Mouse (Mus musculus) right cerebral cortex, postnatal 4 days (tissue): ENCODE data around the gene Pigm.

Source experiments
- DNase-seq: peaks from one replicate; pipeline ENCODE4 v3.0.0-alpha.2; 2022

Pigm gene

DNA sequence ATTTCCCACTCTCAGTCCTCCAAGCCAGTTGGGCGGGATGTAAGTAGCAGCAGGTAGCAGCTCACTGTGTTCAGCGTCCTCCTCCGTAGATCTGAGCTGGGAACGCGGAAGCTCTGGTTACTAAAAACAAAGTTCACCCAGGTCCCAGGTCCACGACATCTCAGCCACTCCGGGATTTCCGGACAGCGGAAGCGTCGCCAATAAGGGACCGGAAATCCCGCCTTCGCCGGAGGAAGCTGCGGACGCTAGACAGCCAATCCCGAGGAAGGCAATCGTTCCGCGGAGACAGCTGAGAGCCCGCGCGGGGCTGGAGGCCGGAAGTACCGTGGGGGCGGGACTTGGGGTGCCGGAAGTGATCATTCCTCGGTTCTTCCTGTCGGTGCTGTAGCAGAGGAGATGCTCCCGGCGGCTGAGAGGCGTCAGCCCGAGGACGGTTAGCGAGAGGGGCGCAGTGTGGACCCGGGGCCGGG lies at the start of gene Pigm:
TSS of gene Pigm (plus strand) at position 349 of the 470 bp plus-strand sequence.
- peak; percentile 96 for DNase-seq

DNA sequence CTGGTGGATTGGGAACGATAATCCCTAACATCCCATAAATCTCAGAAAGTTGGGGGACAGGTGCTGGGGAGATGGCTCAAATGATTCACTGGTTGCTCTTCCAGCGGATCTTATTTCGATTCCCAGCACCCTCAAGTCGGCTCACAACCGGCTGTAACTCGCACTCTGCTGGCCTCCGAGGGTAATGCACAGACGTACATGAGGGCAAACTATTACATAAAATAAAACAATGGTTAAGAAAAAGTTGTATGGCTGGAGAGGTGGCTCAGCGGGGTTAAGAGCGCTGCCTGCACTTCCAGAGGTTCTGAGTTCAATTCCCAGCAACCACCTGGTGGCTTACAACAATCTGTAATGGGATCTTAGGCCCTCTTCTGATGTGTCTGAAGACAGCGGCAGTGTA lies 49.7 kb upstream of the Pigm start:
- DNase-seq, result no peak

DNA sequence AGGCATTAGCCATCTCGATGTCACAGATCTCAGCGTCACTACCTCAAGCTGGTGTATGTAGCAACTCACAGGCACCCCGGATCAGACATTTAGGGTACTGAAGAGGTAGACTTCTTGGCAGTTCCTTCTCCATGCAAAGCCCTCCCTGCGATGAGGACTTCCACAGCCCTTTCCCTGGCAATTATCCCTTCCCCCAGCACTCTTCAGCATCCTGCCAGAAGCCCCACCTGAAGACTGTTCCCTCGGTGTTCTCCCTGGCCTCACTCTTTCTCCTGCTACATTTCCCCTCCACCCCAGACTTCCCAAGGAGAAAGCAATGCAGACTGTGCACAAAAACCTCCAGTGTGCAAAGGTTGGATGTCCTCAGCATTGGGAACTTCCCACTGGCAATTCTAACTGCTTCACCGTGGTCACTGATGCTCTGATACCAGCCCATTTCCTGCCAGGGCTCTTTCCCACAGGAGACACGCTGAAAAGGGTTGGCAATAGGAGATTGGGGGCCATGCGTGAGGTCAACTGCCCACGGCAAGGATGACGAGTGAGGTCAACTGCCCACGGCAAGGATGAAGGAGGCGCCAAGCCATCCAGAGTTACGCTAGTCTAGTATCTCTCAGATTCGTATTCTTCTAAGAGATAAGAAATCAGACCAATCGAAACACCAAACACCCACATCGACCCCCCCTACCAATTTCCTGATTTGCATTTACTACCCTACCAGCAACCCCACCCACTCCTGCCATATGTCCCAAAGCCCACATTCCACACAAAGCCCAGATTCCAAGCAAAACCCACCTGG lies 48.9 kb upstream of the Pigm start:
- no peak for DNase-seq

DNA sequence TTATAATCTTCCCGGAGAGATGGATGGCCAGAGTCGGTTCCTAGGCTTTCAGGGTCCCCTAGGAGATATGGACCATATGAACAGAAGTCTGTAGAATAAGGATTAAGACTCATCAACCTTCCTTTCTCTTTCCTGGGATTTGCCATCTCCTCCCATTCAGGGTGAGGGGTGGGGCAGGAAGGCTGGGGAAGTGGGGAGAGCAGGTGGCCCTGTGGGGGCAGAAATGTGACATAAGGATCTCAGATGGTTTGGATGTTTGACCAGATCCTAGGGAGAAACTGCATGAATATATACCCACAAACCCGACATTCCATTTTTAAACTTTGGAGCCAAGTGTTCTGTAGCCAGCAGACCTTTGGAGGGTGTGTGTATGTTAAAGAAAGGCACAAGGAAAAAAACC lies 48.3 kb upstream of the Pigm start:
- DNase-seq, result no peak

DNA sequence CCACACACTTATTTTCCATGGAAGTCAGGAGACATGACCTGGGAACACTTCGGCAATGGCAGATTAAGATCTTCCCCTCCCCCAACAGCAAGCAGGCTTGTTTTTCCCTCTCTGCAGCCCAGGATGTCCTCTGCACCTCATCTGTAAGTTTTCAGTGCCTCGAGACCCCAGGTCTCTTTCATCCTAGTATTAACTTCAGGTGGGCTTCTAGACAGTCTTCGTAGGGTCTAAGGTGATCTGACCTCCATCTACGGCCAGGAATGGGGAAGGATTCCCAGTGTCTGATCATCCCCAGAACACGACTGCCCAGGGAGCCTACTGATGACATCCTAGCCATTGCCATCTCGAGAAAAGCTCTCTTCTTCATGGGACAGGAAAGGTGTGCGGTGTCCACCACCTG lies 47.9 kb upstream of the Pigm start:
- DNase-seq, result no peak

DNA sequence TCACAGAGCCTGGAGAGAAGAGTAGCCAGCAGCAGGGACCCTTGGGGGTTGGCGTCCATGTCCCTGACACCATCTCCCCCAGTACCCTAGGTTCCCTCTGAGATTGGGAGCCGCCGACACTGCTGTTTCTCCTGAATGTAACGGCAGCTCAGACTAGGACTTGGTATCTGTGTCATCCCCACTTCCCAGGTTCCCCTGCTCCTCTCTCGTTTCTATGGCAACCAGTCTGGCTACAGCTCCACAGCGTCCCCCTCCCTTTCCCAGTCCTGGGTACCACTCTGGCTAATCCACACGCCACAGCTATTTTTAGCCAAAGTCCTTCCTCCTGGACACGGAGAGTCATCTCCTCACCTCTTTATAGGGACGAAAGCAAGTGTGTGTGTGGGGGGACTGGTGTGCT lies 47.2 kb upstream of the Pigm start, which contains the start of gene Kcnj9:
TSS of gene Kcnj9 (minus strand) at position 188 of the 400 bp plus-strand sequence.
- DNase-seq, result peak; percentile 63

DNA sequence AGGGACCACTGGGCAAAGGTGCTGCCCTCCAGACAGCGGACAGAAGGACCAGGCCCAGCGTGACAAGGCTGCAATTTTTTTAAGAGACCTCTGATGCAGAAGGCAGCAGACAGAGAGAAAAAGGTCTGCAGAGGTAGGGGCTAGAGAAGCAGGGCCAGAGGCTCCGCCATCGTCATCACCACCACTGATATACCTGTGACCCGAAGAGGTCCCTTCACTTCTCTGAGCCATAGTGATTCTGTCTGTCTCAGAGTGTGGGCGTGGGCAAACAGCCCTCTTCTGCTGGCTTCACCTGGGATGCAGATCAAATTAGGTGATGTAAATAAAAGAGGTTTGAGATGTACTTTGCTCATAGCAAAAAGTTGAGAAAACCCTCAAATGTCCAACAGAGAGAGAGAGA lies 46.7 kb upstream of the Pigm start:
- DNase-seq, result no peak

DNA sequence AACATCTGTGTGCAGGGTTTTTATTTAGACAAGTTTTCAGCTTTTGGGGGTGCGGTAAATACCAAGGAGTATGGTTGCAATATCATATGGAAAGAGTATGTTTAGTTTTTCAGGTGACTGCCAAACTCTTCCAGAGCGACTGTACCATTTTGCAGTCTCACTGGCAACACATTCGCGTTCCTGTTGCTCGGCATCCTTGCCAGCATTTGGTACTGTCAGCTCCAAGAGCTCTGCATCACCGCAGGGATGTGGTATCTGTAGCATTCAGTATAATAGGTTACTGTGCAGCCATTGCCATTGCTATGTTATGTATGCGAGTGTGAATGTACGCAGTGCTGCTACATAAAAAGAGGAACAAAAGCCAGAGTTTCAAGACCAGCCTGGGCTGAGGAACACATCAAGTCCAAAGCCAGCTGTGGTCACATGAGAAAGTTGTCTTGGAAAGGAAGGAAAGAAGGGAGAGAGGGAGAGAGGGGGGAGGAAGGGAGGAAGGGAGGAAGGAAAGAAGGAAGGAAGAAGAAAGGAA lies 44.9 kb upstream of the Pigm start:
- DNase-seq, result no peak

DNA sequence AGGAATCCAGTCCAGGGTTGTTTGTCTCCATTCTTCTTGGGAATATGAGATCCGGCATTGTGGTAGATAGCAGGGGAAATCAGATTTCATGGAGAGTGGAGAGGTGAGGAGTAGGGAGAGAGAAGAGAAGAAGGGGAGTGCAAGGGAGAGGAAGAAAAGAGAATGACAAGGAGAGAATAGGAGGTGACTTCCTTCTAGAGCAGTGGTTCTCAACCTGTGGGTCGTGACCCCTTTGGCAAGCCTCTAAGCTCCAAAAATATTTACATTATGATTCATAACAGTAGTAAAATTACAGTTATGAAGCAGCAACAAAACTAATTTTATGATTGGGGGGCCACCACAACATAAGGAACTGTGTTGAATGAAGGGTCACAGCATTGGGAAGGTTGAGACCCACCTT lies 43.4 kb upstream of the Pigm start:
- DNase-seq, result no peak

DNA sequence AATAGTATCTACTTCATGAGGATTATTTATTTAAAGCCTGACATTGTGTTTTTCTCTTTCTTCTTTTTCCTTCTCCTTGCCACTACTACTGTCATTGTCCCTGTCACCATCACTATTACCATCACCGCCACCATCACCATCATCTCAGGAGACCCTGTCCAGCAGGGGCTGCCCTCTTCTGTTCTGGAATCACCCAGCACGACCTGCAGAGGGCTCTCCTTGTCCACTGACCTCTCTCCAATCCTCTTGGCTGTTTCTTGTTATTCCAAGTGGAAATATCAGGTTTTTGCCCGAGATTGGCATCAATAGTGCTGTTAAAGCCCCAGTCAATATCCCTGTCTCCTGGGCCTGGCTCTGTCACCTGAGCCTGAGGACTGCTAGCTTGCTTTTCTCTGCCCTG lies 42.8 kb upstream of the Pigm start:
- DNase-seq, result no peak

DNA sequence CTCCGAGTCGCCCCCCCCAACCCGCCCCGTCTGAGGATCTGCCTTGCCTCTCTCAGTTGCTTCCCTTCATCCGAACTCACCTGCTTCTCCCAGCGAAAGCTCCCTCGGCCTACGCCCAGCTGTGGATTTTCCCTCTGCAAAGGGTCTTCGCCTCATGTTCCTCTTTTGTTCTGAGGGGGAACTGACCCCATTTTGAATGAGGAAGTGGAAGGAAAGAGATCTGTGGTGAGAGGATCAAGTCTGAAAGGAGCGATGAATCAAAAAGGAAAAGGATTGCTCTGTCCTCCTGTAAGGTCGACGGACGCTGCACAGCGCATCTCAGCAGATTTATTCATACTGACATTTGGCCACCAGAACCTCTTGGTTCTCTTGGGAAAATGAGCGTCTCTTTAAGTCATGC lies 40.5 kb upstream of the Pigm start:
- DNase-seq, result no peak

DNA sequence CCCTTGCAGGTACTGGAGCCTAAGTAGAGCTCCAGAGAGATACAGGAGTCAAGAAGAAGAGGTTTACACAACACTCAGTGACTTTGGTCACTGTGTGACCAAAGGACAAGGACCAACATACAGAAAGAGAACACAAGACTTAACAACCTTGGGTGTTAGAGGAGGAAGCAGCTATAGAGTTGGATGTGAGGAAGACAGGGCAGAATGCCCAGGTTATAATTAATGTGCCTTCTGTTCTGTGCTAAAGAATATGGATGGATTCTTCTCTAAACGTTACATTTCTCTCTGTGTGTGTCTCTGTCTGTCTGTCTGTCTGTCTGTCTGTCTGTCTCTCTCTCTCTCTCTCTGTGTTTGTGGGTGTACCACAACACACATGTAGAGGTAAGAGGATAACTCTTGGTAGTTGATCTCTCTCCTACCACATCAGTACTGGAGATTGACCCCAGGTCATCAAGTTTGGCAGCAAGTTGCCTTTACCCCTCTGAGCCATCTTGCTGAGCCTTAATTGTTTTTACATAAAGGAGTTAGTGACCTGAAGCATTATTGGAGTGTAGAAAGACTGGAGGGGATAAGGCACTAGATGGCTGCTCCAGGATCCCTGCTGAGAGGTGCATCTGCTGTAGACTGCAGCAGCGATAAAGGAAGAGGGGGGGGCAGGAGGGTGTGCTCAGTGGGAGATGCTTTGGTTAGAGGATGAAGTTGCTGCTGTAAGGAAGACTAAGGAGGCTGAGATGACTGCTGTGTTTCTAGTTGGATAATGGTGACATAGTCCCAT lies 38.7 kb upstream of the Pigm start:
- DNase-seq, result no peak

DNA sequence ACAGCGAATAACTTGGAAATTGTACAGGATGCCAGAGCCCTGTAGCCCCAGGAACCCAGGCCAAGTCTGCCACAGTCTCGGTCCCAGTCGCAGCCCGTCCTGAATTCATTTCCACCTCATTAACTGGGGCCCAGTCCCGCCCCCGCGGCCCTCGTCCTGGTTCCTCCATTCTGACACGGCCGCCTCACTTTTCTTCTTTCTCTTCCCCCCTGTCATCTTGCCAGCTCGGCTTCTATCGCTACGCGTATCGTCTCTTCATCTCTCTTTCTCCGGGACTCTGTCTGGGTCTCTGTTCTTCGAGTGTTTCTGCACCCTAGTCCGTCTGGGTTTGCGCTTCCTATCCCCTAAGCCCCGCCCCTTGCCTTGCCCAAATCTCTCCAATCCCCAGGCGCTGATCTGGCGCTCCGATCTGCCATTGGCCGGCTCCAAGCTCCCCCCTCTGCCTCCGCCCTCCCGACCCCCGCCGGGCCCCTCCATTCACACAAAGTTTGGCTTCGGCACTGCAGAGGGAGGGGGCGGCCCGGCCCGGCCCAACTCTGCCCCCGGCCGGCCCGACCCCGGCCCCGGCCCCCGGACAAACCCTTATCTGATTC lies 35.5 kb upstream of the Pigm start, which contains the start of gene Kcnj10:
TSS of gene Kcnj10 (plus strand) at position 482 of the 593 bp plus-strand sequence.
- peak; percentile 78 for DNase-seq

DNA sequence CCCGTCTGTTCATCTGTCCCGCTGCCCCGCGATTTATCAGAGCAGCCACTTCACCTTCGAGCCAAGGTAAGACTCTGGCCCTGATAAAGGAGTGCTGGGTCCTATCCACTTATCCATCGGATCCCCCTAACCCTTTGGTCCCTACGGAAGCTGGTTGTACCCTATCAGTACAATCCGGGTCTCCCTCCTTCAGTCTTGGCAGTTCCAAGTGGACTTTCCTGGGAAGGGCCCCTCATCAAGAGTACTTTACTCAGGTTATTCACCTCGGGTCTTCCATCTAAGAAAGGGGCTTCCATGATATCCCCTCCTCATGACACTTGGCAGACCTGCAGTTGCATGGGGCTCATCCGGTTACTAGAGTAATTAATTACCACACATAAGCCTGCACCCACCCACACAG lies 35.0 kb upstream of the Pigm start:
- DNase-seq, result no peak

DNA sequence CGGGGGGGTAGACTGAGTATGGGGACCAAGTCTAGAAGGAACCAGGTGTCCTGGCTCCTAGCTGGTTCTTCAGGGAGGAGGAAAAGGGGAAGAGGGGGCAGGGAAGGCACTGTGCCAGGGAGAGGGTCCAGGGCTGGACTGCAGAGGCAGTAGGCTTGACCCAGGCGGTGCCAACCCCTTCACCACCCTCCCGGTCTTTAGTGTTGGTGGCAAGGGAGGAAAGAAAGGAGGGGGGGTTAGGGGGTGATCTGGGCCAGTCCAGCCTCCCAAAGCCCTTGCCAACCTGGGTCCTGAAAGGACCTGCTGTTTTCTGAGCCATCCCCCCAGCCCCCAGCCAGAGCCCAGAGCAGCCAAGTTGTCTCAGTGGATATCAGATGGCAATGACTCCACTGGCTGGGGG lies 33.6 kb upstream of the Pigm start:
- peak; percentile 69 for DNase-seq

DNA sequence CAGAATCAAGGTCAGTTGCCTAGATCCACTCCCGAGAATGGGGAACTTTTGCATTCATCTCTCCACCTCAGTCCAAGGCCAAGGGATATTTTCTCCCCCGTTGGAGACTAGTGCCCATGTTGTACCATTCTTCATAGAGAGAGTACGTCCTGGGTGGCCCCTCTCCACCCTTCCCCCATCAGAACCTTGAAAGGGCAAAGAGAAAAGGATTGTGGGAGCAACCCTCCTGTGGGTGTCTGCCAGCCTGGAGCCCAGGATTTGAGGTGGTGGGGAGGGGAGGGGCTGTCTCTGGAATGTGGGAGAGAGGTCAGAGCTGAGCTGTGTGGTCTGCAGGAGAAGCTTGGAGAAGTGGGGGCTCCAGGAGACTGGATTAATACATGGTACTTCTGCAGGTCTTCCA lies 32.4 kb upstream of the Pigm start:
- no peak for DNase-seq

DNA sequence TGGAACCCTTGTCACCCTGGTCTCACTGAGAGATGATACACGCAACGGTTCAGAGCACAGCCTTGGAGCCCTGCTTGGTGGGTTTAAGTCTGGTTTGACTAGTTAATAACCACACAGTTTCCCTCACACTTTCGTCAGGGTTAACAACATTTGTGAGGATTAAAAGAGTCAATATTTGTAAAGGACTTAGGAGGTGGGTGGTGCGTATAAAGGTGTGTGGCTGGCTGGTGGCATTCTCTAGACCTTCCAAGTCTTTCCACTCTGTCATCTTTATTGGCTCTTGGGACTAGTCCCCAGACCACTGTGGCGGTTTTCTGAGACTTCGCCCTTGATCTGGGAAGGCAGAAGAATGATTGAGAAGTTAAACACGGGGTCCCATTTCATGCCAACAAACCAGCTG lies 31.5 kb upstream of the Pigm start:
- no peak for DNase-seq

DNA sequence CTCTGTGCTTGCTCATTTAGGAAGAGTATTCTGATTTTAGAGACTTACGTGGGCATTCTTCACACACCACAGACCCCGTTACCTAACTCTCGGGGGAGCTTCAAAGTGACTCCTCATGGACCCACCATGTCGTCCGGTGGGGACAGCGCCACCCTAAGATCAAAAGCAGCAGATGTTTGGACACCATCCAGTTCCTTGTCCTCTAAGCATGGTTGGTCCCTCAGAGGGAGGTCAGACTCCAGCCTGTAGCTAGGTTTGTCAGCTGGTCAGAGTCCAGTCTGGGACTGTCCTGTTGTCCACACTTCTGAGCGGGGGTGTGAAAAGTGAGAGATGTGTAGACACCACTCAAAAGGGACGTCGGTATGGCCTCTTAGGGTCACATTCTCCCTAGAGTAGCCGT lies 29.6 kb upstream of the Pigm start:
- no peak for DNase-seq

DNA sequence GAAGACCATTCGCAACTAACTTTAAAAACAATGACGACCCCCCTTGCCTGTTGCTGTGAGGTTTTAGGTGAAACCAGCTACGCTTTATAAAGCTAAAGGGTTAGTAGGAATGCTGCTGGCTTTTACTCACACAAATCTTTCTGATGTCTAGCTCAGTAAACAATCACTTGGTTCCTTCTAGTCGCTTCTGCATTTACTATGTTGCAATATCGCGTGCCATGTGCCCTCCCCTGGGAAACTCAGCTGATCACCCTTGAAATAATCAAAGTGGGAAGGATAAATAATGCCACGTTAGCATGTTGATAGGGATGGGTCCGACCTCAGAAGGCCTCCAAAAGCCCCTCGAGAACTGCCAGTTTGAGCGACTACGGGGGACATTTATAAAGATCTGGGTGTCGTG lies 29.0 kb upstream of the Pigm start:
- no peak for DNase-seq

DNA sequence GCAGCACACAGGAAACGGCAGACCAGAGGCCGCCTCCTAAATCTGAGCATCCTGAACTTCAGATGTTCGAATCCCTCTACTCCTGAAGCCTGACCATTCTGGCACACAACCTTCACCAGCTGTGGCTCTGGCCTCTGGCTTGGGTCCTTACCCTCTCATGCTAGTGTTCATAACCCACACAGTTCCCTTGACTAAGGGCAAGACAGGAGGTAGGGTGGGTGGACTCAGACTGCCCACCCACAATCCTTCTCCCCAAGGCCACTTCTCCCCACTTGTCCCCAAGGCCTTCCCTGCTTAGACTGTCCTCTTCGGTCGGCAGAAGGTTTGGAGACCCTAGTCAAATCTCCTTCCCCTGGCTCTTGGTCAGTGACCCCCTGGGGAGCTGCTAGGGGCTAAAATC lies 26.8 kb upstream of the Pigm start:
- DNase-seq, result no peak

DNA sequence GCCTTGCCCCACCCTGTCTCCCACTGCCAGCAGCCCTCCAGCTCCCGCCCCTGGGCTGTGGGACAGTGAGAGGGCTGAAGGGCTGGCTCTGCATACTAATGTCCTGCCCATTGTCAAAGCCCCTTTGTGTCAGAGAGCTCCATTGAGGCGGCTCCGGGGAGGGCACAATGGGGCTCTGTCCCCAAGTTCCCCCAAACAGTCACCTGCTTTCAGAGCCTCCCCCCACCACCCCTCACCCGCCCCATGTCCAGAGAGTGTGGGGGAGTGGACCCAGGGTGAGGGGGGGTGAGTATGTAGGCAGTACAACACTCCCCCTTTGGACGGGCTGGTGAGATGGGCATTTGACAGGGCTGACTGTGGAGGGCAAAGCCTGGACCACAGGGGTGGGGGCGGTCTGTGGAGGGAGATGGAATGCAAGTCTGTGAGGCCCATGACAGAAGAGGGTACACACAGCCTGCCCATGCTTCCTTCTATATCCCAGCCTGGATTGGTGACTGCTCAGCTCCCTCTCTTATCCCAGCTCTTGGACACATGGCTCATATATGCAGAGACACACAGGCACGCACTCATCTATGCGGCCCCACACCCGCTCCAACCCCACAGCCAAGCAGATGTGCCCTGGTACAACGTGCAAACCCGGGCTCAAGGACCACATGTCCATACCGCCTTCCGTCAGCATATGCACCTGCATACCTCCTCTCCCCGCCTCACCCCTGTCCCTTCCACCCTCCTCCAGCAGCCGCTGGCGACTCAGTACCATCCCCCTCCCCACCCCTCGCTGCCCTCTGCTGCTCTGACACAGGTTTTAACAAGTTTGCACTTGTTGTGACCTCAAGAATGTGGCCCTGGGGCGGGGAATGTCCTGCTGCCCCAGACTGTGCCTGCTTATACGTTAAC lies 26.2 kb upstream of the Pigm start:
- peak; percentile 55 for DNase-seq

DNA sequence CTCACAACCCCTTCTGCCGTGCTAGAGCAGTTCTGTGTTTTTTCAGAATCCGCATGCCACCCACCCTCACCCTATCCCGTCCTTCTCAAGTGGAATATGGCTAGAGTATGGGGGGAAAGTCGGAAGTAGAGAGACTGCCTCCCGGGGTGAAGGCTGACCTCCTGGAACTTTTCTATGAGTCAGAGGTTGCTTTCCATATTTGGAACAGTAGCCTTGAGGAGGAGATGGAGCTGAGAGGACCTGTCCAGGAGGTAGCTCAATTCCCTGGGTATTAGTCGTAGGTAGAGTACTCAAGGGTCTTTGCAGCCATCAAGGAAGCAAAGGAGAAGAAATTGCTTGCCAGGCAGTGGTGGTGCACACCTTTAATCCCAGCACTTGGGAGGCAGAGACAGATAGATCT lies 24.3 kb upstream of the Pigm start:
- no peak for DNase-seq
